Mouse (Mus musculus): ENCODE measurements around the gene Atp6v1e2.

DNA sequence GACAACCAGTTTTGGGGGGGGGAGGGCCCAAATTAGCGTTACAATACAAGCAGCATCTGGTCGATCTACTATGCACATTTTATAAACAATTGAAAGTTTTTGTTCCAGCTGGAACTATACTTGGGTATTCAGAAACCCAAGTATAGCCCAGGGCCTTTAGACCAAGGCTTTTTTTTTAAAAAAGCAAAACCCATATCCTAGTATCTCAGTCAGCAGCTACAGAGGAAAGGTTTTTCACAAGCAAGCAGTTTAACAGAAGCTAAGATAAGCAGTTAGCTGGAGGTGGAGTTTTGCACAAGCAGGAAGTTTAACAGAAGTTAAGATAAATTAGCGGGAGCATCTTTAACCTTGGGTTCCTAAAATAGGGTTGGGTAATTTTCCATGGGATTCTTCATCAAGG, 20.9 kb downstream of the Atp6v1e2 start:
- TF ChIP-seq POLR2A (IDR thresholded peaks at IDR 0.05; ENCODE audit: insufficient read depth, low read length) (no peak), CTCF (IDR thresholded peaks at IDR 0.05; ENCODE audit: low read depth, low read length) (no peak)
